Mouse (Mus musculus) neutrophil, adult 5-6 weeks (primary cell): ENCODE results near the gene Ccdc87. TPM values are rescaled to one million over a fixed set of nuclear protein-coding genes. Genes with fewer than 3 reads are reported as not detected.

Source experiments
- ATAC-seq: fragments of 151-379, 151-347 bp; 2 replicates; pipeline ENCODE4 v1.8.0; 2017; ENCODE audit warnings: mild to moderate bottlenecking, moderate TSS enrichment; ENCODE audit not compliant: insufficient number of reproducible peaks, poor library complexity, low FRiP score, severe bottlenecking; ENCODE audit errors: extremely low read depth
- total RNA-seq: library from RNA; stranded (forward); fragments of 200-1000 nt; gene quantifications from 2 replicates; pipeline ENCODE4 v1.2.3, GENCODE M21; 2017

Gene Ccdc87
- total RNA-seq, 1 experiment from 2014 or later, result not detected

DNA sequence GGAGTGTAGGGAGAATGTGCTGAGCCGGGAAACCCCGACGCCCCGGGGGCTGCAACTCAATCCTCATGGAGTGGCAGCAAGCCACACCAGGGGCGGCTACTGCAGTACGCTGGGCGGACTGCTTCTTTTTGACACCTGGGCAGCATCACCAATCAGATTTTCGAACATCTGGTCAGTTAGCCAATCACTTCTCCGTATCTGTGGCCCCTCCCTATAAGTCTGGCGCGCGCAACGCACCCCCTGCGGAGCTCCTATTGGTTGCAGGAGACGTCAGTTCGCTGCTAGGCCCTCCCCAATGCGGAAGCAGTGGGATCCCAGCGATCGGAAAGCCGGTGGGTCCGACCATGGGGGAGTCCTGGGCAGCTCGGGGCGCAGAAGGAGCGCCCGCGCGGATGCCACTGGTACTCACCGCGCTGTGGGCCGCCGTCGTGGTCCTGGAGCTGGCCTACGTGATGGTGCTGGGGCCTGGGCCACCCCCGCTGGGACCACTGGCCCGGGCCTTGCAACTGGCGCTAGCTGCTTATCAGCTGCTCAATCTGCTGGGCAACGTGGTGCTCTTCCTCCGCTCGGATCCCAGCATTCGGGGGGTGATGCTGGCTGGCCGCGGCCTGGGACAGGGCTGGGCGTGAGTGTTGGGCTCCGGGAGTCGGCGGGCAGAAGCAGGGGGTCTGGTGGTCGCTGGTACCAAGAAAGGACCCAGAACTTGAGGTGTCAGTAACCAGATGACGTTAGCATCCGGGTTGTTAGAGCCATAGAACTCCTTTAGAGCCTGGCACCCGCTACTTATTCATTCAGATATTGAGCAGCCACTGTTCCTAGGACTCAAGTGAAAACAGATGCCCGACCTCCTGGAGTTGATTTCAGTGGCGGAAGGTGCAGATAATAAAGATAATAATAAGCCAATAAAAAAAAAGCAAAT is 39.5 kb downstream of the Ccdc87 start, which contains the start of gene Zdhhc24:
Zdhhc24 (plus strand) TSS at position 264 of the 919 bp plus-strand sequence.
- peak; percentile 97 for ATAC-seq

DNA sequence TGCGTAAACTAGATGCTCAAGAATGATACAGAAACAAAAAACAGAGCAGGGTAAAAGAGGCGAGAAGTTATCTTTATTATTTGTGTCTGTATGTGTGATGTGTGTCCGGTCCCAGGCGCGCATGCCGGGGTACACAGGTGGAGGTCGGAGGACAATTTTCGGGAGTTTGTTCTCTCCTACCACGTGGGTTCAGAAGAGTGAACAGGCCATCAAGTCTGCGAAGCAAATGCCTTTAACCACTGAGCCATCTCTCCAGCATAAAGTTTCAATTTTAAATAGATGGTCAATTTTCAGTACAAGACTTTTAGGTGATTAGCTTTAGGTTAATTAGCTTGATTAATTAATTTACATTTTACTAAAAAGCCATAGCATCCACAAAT is 40.1 kb downstream of the Ccdc87 start:
- no peak for ATAC-seq

DNA sequence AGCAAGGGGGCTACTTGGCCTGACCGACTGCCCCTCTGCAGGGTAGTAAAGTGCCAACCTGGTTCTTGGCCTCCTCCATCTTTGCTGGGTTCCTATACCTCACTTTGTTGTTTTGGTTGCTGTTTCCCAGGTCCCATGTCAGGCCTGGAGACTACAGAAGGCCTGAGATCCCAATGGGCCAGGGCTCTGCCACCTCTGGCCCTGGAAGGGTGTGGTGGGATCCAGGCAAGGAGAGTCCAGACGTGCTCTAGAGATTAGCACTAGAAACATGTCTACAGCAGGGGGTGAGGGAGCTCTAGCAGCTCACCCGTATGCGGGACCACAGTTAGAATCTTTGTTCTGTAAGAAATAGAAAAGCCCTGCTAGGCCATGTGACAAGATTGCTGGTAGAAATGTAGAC is 44.8 kb downstream of the Ccdc87 start:
- ATAC-seq, result no peak

DNA sequence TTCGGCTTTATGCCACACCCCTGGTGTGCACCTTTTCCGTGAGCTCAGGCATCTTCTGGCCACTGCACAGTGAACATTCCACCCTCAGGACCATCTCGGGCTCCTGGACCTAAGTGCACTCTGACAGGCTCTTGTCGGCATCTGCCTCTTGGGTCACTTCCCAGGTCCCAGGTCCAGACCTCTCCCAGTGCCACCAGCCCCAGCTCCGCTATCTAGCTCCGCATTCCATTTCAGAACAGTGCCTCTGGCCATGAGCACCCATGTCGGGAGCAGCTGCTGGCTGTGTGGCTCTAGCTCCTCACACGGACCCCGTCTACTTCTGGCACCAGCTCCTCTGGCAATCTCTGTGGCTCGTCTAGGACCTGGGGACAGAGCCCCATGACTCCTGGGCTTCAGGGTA is 50.6 kb downstream of the Ccdc87 start:
- ATAC-seq, result no peak

DNA sequence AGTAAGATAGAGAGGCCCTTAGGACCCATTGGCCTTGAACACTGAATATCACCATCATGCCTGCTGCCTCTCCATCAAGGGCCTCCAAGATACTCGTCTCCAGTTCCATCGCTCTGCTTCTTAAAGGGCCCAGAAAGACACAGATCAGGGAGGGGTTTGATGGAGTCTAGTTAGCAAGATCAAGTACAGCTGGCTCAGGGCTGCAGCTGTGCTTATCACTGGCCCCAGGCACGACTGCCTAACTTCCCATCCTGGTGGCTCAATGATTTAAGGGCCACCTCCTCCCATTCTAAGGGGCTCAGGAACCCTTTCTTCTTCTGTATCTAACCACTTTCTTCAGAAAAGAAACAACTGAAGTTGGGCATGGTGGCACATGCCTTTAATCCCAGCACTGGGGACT is 52.6 kb downstream of the Ccdc87 start:
- no peak for ATAC-seq

Other genes with a start within 250 kb of the Ccdc87 start
- gene Lrfn4, start 223.7 kb upstream of the Ccdc87 start, total RNA-seq, result not detected in 2 replicates
- gene Rce1, start 213.7 kb upstream of the Ccdc87 start, total RNA-seq, result 19.2 and 24.2 TPM in 2 replicates
- not detected in 2 replicates for gene Gm960, start 140.7 kb upstream of the Ccdc87 start, total RNA-seq
- gene Sptbn2, start 128.2 kb upstream of the Ccdc87 start, total RNA-seq, result not detected in 2 replicates
- gene Rbm4b, start 82.9 kb upstream of the Ccdc87 start, total RNA-seq, result 20.4 and 32.4 TPM in 2 replicates
- 84.6 and 93.8 TPM in 2 replicates for gene Rbm4, start 45.5 kb upstream of the Ccdc87 start, total RNA-seq
- 17.3 and 24.4 TPM in 2 replicates for gene Gm21992, start 27.8 kb upstream of the Ccdc87 start, total RNA-seq
- gene Rbm14, start 27.7 kb upstream of the Ccdc87 start, total RNA-seq, result 16.6 and 19.0 TPM in 2 replicates
- 10.9 and 16.5 TPM in 2 replicates for gene Ccs, start within 50 bp of the Ccdc87 start, total RNA-seq
- 0.23 and 0.37 TPM in 2 replicates for gene Ctsf, start 15.8 kb downstream of the Ccdc87 start, total RNA-seq
- gene Actn3, start 38.5 kb downstream of the Ccdc87 start, total RNA-seq, result not detected in 2 replicates
- gene Zdhhc24, start 39.3 kb downstream of the Ccdc87 start, total RNA-seq, result 8.4 and 9.9 TPM in 2 replicates
- gene Bbs1, start 67.3 kb downstream of the Ccdc87 start, total RNA-seq, result 2.2 and 2.5 TPM in 2 replicates
- 37.8 and 42.8 TPM in 2 replicates for gene Dpp3, start 88.9 kb downstream of the Ccdc87 start, total RNA-seq
- gene Peli3, start 103.8 kb downstream of the Ccdc87 start, total RNA-seq, result 0.25 and 0.70 TPM in 2 replicates
- gene Mrpl11, start 122.8 kb downstream of the Ccdc87 start, total RNA-seq, result 11.2 and 14.5 TPM in 2 replicates
- gene Npas4, start 150.9 kb downstream of the Ccdc87 start, total RNA-seq, result not detected in 2 replicates
- gene Slc29a2, start 184.5 kb downstream of the Ccdc87 start, total RNA-seq, result 1.2 TPM in 1 of 2 replicates, not detected in the other
- 0.49 and 0.81 TPM in 2 replicates for gene B4gat1, start 199.5 kb downstream of the Ccdc87 start, total RNA-seq
- gene AC124502.3, start 199.5 kb downstream of the Ccdc87 start, total RNA-seq, result 2.3 and 4.3 TPM in 2 replicates
- gene Brms1, start 202.0 kb downstream of the Ccdc87 start, total RNA-seq, result 31.8 and 34.6 TPM in 2 replicates
- gene Rin1, start 211.1 kb downstream of the Ccdc87 start, total RNA-seq, result 0.12 and 0.70 TPM in 2 replicates
- not detected in 2 replicates for gene Cd248, start 228.7 kb downstream of the Ccdc87 start, total RNA-seq
- not detected in 2 replicates for gene Tmem151a, start 246.2 kb downstream of the Ccdc87 start, total RNA-seq
- 6.9 and 10.4 TPM in 2 replicates for gene Yif1a, start 249.2 kb downstream of the Ccdc87 start, total RNA-seq